Mouse (Mus musculus): Measurements from ENCODE around the gene Olfr44.
A peak's percentile ranks its signal among the peaks of the same experiment; 100 is the strongest.

Olfr44 gene

GRCm38 (mm10) chr9:39493895-39494294 is at the start of gene Olfr44:
Gene Olfr44 (minus strand): TSS chr9:39493995.
- no peak for DNase-seq (ENCODE audit: low spot score)

GRCm38 (mm10) chr9:39523616-39524285 is 30.0 kb upstream of the Olfr44 start:
- no peak for DNase-seq (ENCODE audit: low spot score)

DNA sequence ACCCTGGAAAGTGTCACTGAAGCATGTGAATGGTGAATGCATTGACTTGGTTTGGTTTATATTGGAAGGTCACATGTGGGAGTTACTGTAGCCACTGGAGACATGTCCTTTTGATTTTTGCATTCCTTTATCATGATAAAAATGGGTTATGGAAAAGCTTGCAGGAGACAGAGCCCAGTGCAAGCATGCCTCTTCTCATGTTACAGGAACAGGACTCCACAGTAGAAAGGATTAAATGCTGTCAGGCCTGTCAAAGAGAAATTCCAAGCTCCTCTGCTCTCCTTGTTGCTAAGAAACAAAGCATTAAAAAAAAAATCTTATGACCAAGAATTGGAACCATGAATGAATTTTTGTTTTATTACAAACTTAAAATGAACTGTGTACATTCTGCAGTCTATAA is 24.8 kb upstream of the Olfr44 start:
- DNase-seq (ENCODE audit: low spot score): no peak

- DNase-seq (ENCODE audit: low spot score): no peak
Observed at GRCm38 (mm10) chr9:39515531-39515930, 21.7 kb upstream of the Olfr44 start, which contains the start of gene Olfr957. Gene Olfr957 (minus strand): TSS chr9:39515809.

DNA sequence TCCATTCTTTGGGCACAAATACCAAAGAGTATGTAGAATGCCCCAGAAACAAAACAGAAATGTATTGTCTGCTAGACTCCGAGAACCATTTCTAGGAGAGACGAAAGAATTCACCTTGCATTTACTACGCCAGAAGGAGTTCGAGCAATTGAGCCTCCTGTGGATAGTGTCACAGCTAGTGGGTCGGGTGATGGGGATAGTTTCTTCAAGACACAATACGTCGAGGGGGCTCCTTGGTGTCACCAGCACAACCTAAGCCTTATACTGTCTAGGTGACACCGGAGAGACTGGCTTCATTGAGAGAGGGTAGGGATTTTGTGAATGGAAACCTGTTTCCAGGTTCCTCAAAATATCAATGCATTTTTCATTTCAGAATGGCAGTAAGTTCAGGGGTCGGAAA is 15.6 kb upstream of the Olfr44 start:
- no peak for DNase-seq (ENCODE audit: low spot score)

DNA sequence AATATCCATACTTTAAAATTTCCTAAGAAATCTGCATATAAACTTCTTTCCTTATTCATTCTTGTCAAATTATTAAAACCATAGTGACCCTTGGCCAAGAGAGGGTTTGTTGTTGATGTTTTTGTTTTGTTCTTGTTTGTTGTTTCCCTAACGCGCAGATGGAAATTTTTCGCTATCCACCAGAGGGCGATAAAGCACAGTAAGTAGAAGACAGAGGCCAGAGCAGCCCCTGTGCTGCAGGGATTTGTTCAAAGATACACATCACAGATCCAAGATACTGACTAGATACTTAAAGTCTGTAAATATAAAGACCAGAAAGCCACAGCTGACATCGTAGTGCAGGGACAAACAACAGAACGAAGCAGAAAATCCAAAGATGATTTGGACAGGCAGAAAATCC is 15.2 kb upstream of the Olfr44 start:
- peak; percentile 11 for DNase-seq (ENCODE audit: low spot score)

DNA sequence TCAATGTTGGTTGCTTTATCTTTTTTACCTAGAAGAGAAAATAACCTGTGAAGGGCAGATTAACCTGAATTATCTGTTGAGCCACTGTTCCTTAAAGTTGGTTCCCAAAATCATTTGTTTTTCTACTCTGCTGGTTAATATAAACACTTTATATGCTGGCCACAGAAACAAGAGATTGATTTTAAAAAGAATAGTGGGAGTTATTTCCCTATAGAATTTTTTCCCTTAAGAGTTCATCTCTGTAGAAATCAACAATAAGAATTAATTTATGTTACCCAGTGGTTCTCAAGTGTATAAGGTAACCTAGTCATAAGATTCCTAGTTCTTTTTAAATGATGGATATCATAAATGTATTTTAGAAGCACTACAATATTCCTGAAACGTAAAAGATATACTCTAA is 22.0 kb downstream of the Olfr44 start, which contains the start of gene Olfr955:
Gene Olfr955, minus strand, starts transcription at position 101 of the 400 bp plus-strand sequence.
- DNase-seq (ENCODE audit: low spot score): no peak

- no peak for DNase-seq (ENCODE audit: low spot score)
Observed at GRCm38 (mm10) chr9:39456401-39456800, 37.4 kb downstream of the Olfr44 start, which contains the start of gene Olfr954. Gene Olfr954 (plus strand): TSS chr9:39456701.

Data from yolk sac, embryonic 10.5 days (tissue).